Mouse (Mus musculus) liver, embryonic 13.5 days (tissue): ENCODE results near the gene Fgfr2. TPM values are rescaled to one million over a fixed set of nuclear protein-coding genes. Genes with fewer than 3 reads are reported as not detected.
A peak's percentile ranks its signal among the peaks of the same experiment; 100 is the strongest.

Experiments used
- ATAC-seq: fragments of 200-750 bp; cut with Nextera tagmentation; 2 replicates; pipeline ENCODE4 v1.8.0; 2017; ENCODE audit warnings: low read depth, mild to moderate bottlenecking, moderate number of reproducible peaks, moderate library complexity
- DNase-seq: peaks from one replicate; pipeline ENCODE4 v3.0.0; 2022
- H3K27ac ChIP-seq: fragments of 300-500 bp; sonication (generic); 2 replicates; pipeline ENCODE4 v1.5.1; 2015; ENCODE audit warnings: moderate library complexity, mild to moderate bottlenecking, inconsistent platforms
- H3K27me3 ChIP-seq: fragments of 300-500 bp; sonication (generic); 2 replicates; pipeline ENCODE4 v1.6.1; 2015; ENCODE audit warnings: mild to moderate bottlenecking, inconsistent platforms
- H3K36me3 ChIP-seq: fragments of 300-500 bp; sonication (generic); 2 replicates; pipeline ENCODE4 v1.6.1; 2015; ENCODE audit warnings: mild to moderate bottlenecking, inconsistent platforms
- H3K4me1 ChIP-seq: fragments of 300-500 bp; sonication (generic); replicated peaks from 2 replicates; pipeline ENCODE4 v1.6.1; 2015; ENCODE audit warnings: inconsistent platforms
- H3K4me2 ChIP-seq: fragments of 300-500 bp; sonication (generic); 2 replicates; pipeline ENCODE4 v1.6.1; 2015; ENCODE audit warnings: inconsistent platforms, mild to moderate bottlenecking, moderate library complexity
- H3K4me3 ChIP-seq: fragments of 300-500 bp; sonication (generic); replicated peaks from 2 replicates; pipeline ENCODE4 v1.5.1; 2015; ENCODE audit warnings: mild to moderate bottlenecking, inconsistent platforms
- H3K9ac ChIP-seq: fragments of 300-500 bp; sonication (generic); 2 replicates; pipeline ENCODE4 v1.6.1; 2015; ENCODE audit warnings: mild to moderate bottlenecking, inconsistent platforms
- H3K9me3 ChIP-seq: fragments of 300-500 bp; sonication (generic); replicated peaks from 2 replicates; pipeline ENCODE4 v1.6.1; 2016; ENCODE audit warnings: inconsistent platforms
- WGBS: fragments of 180-500 bp; shearing (Covaris S2); methylation state at CpG from one replicate; pipeline ENCODE4 v1.1.7; 2015; ENCODE audit not compliant: insufficient replicate concordance; 5-methylcytosine and 5-hydroxymethylcytosine counted together
- polyA plus RNA-seq: library from polyadenylated mRNA; unstranded; fragments of >200 nt; fragmentation: Nextera tagmentation; extraction: Ambion mirVana; gene quantifications from 2 replicates; pipeline ENCODE4 v1.2.1, GENCODE M21; 2015

Gene Fgfr2
- polyA plus RNA-seq, 1 experiment from 2014 or later = 8.9 TPM

- Histone ChIP-seq H3K27ac (peak overlapping the region; percentile 72), H3K4me1 (peaks cover 28% of the 10 kb centered on the region), H3K9ac (peak overlapping the region; percentile 70), H3K4me3 (peak overlapping the region; percentile 62), H3K4me2 (peak overlapping the region; percentile 83), H3K27me3 (peaks cover 6% of the 10 kb centered on the region; the same call in 1 of the 2 replicates), H3K36me3 (no peaks in the 10 kb centered on the region), H3K9me3 (no peaks in the 10 kb centered on the region)
- under 1% methylated on average over 52 of the region's 55 CpGs for WGBS
- DNase-seq (peak; percentile 48), ATAC-seq (peak; percentile 80)
Observed at GRCm38 (mm10) chr7:130645994-130646761, 2477.0 kb downstream of the Fgfr2 start.

GRCm38 (mm10) chr7:130645332-130645993 lies 2477.7 kb downstream of the Fgfr2 start:
- peak; percentile 41 for ATAC-seq
- Histone ChIP-seq H3K4me2 (peak overlapping the region; percentile 83), H3K9ac (peak overlapping the region; percentile 70), H3K27ac (peak overlapping the region; percentile 72), H3K4me1 (peaks cover 28% of the 10 kb centered on the region), H3K4me3 (peak overlapping the region; percentile 62), H3K27me3 (peaks cover 6% of the 10 kb centered on the region; the same call in 1 of the 2 replicates), H3K36me3 (no peaks in the 10 kb centered on the region), H3K9me3 (no peaks in the 10 kb centered on the region)
- 8% methylated on average over 15 of the region's 15 CpGs for WGBS
- no peak for DNase-seq

- DNase-seq (no peak), ATAC-seq (no peak)
- 75% methylated on average over 9 of the region's 9 CpGs for WGBS
Observed at GRCm38 (mm10) chr7:130640681-130641080, 2482.5 kb downstream of the Fgfr2 start.

GRCm38 (mm10) chr7:130637811-130638210 lies 2485.3 kb downstream of the Fgfr2 start:
- no peaks in the 10 kb centered on the region for H3K9me3 ChIP-seq
- no peak overlapping the region for H3K9ac ChIP-seq
- no peak overlapping the region for H3K27ac ChIP-seq
- H3K4me1 ChIP-seq = 0 out of 2 replicates have a peak, but pooled peaks cover 5% of the 10 kb centered on the region
- H3K4me2 ChIP-seq = no peak overlapping the region
- DNase-seq = no peak
- 51% methylated on average over 6 of the region's 6 CpGs for WGBS
- H3K27me3 ChIP-seq = no peaks in the 10 kb centered on the region
- no peak overlapping the region for H3K4me3 ChIP-seq
- no peaks in the 10 kb centered on the region for H3K36me3 ChIP-seq
- no peak for ATAC-seq

More at GRCm38 (mm10) chr7:130640681-130641080, 2482.5 kb downstream of the Fgfr2 start:
- no peak overlapping the region for H3K4me3 ChIP-seq
- no peaks in the 10 kb centered on the region for H3K27me3 ChIP-seq
- H3K27ac ChIP-seq = no peak overlapping the region
- H3K4me2 ChIP-seq = no peak overlapping the region
- H3K9me3 ChIP-seq = no peaks in the 10 kb centered on the region
- H3K4me1 ChIP-seq = peaks cover 6% of the 10 kb centered on the region; the same call in 1 of the 2 replicates
- H3K9ac ChIP-seq = no peak overlapping the region
- H3K36me3 ChIP-seq = no peaks in the 10 kb centered on the region

GRCm38 (mm10) chr7:130636902-130637301 lies 2486.2 kb downstream of the Fgfr2 start:
- H3K36me3 ChIP-seq = no peaks in the 10 kb centered on the region
- no peak overlapping the region for H3K4me3 ChIP-seq
- peaks cover 7% of the 10 kb centered on the region; the same call in 1 of the 2 replicates for H3K4me1 ChIP-seq
- no peak overlapping the region for H3K4me2 ChIP-seq
- no peaks in the 10 kb centered on the region for H3K9me3 ChIP-seq
- no peaks in the 10 kb centered on the region for H3K27me3 ChIP-seq
- 62% methylated on average over 4 of the region's 4 CpGs for WGBS
- H3K9ac ChIP-seq = no peak overlapping the region
- no peak for DNase-seq
- no peak for ATAC-seq
- no peak overlapping the region for H3K27ac ChIP-seq

GRCm38 (mm10) chr7:130636274-130636673 lies 2486.9 kb downstream of the Fgfr2 start:
- H3K9ac ChIP-seq = no peak overlapping the region
- ATAC-seq (no peak), DNase-seq (no peak)
- no peak overlapping the region for H3K4me2 ChIP-seq
- H3K4me3 ChIP-seq = no peak overlapping the region
- H3K27me3 ChIP-seq = no peaks in the 10 kb centered on the region
- peaks cover 13% of the 10 kb centered on the region; the same call in 1 of the 2 replicates for H3K4me1 ChIP-seq
- no peaks in the 10 kb centered on the region for H3K36me3 ChIP-seq
- WGBS = 49% methylated on average over 3 of the region's 3 CpGs
- no peaks in the 10 kb centered on the region for H3K9me3 ChIP-seq
- no peak overlapping the region for H3K27ac ChIP-seq

- 49% methylated on average over 7 of the region's 7 CpGs for WGBS
- peaks cover 13% of the 10 kb centered on the region; the same call in 1 of the 2 replicates for H3K4me1 ChIP-seq
- no peak for ATAC-seq
- H3K9ac ChIP-seq = no peak overlapping the region
- DNase-seq = no peak
- no peak overlapping the region for H3K4me3 ChIP-seq
- H3K27ac ChIP-seq = no peak overlapping the region
- no peaks in the 10 kb centered on the region for H3K36me3 ChIP-seq
- H3K4me2 ChIP-seq = no peak overlapping the region
- no peaks in the 10 kb centered on the region for H3K9me3 ChIP-seq
- H3K27me3 ChIP-seq = no peaks in the 10 kb centered on the region
Observed at GRCm38 (mm10) chr7:130635212-130635611, 2487.9 kb downstream of the Fgfr2 start.

- no peaks in the 10 kb centered on the region for H3K9me3 ChIP-seq
- DNase-seq (no peak), ATAC-seq (no peak)
- H3K4me1 ChIP-seq = peaks cover 13% of the 10 kb centered on the region; the same call in 1 of the 2 replicates
- no peak overlapping the region for H3K9ac ChIP-seq
- no peaks in the 10 kb centered on the region for H3K27me3 ChIP-seq
- no peaks in the 10 kb centered on the region for H3K36me3 ChIP-seq
- no peak overlapping the region for H3K4me2 ChIP-seq
- no peak overlapping the region for H3K27ac ChIP-seq
- 75% methylated on average over 4 of the region's 4 CpGs for WGBS
- H3K4me3 ChIP-seq = no peak overlapping the region
Observed at GRCm38 (mm10) chr7:130634259-130634871, 2488.8 kb downstream of the Fgfr2 start.

- Histone ChIP-seq H3K4me3 (no peak overlapping the region), H3K27ac (no peak overlapping the region), H3K36me3 (no peaks in the 10 kb centered on the region), H3K9ac (no peak overlapping the region), H3K27me3 (no peaks in the 10 kb centered on the region), H3K4me2 (no peak overlapping the region), H3K9me3 (no peaks in the 10 kb centered on the region), H3K4me1 (peaks cover 13% of the 10 kb centered on the region; the same call in 1 of the 2 replicates)
- ATAC-seq (no peak), DNase-seq (no peak)
- WGBS = 70% methylated on average over 5 of the region's 5 CpGs
Observed at GRCm38 (mm10) chr7:130632379-130632732, 2490.8 kb downstream of the Fgfr2 start.

- peaks cover 13% of the 10 kb centered on the region; the same call in 1 of the 2 replicates for H3K4me1 ChIP-seq
- 60% methylated on average over 22 of the region's 22 CpGs for WGBS
- H3K9ac ChIP-seq = no peak overlapping the region
- no peaks in the 10 kb centered on the region for H3K9me3 ChIP-seq
- H3K4me2 ChIP-seq = no peak overlapping the region
- DNase-seq (no peak), ATAC-seq (no peak)
- H3K27me3 ChIP-seq = no peaks in the 10 kb centered on the region
- H3K4me3 ChIP-seq = no peak overlapping the region
- H3K27ac ChIP-seq = no peak overlapping the region
- H3K36me3 ChIP-seq = no peaks in the 10 kb centered on the region
Observed at GRCm38 (mm10) chr7:130631553-130632378, 2491.4 kb downstream of the Fgfr2 start.
